Mouse (Mus musculus) stomach, postnatal 0 days (tissue): ENCODE measurements around the gene Sdc3.

ENCODE experiments used
- CTCF ChIP-seq: IDR thresholded peaks from 2 replicates; pipeline ENCODE4 v1.5.1; 2016; ENCODE audit warnings: antibody characterized with exemption, low read depth, mild to moderate bottlenecking, moderate library complexity
- EP300 ChIP-seq: optimal IDR thresholded peaks from 2 replicates; pipeline ENCODE3; 2016; ENCODE audit warnings: antibody characterized with exemption

- TF ChIP-seq CTCF (no peak), EP300 (no peak)
Observed at GRCm38 (mm10) chr4:130809784-130810183, 17.4 kb downstream of the Sdc3 start.
